Mouse (Mus musculus): ENCODE measurements around the gene Zfp534. TPM values are rescaled to one million over a fixed set of nuclear protein-coding genes. Genes with fewer than 3 reads are reported as not detected.

Zfp534 gene
- 0.37 TPM for total RNA-seq (2023)

GRCm38 (mm10) chr4:147702453-147702852, at the start of gene Zfp534:
Gene Zfp534 (minus strand): TSS chr4:147702553.

GRCm38 (mm10) chr4:147642413-147642812, 59.9 kb downstream of the Zfp534 start, which contains the start of gene Zfp979:
Gene Zfp979 (minus strand): TSS chr4:147642513.

Other genes with a start within 250 kb of the Zfp534 start
- 0.34 TPM for gene Zfp982, start 210.1 kb downstream of the Zfp534 start, total RNA-seq (2023)
- 0.15 TPM for gene Gm16503, start 162.3 kb downstream of the Zfp534 start, total RNA-seq (2023)
- not detected for gene Zfp985, start 149.3 kb downstream of the Zfp534 start, total RNA-seq (2023)
- gene Zfp979, start 60.0 kb downstream of the Zfp534 start, total RNA-seq (2023) = not detected
- gene Zfp984, start 107.2 kb upstream of the Zfp534 start, total RNA-seq (2023) = 11.1 TPM
- gene Zfp933, start 145.8 kb upstream of the Zfp534 start, total RNA-seq (2023) = 6.7 TPM
- gene Miip, start 166.3 kb upstream of the Zfp534 start, total RNA-seq (2023) = 49.2 TPM
- 9.6 TPM for gene Fv1, start 166.4 kb upstream of the Zfp534 start, total RNA-seq (2023)
- 33.2 TPM for gene Mfn2, start 202.2 kb upstream of the Zfp534 start, total RNA-seq (2023)
- gene Plod1, start 234.2 kb upstream of the Zfp534 start, total RNA-seq (2023) = 5.6 TPM
- gene 2510039O18Rik, start 238.3 kb upstream of the Zfp534 start, total RNA-seq (2023) = 64.4 TPM

Data from CD8-positive naive resting alpha-beta T cell, adult 57 days (primary cell).